Mouse (Mus musculus): ENCODE measurements at regions not wholly inside any gene's neighbourhood (a gene's known extent, or its start where the extent isn't known, plus 50 kb on each side); places are given as distances from the start of the nearest gene placed in this dataset.

- DNase-seq: no peak
Measured at GRCm38 (mm10) chr7:136383296-136383695, 511.1 kb upstream of the Mgmt start.

- no peak for DNase-seq
Measured at GRCm38 (mm10) chr7:136387736-136388135, 506.7 kb upstream of the Mgmt start.

GRCm38 (mm10) chr7:136390066-136390465 is 504.3 kb upstream of the Mgmt start:
- DNase-seq: no peak

- DNase-seq: no peak
Measured at GRCm38 (mm10) chr7:136393454-136393853, 501.0 kb upstream of the Mgmt start.

- peak in 1 of 2 experiments; percentile 2 for DNase-seq
Measured at GRCm38 (mm10) chr7:136395838-136396237, 498.6 kb upstream of the Mgmt start.

- DNase-seq: no peak
Measured at GRCm38 (mm10) chr7:136397101-136397500, 497.3 kb upstream of the Mgmt start.

- no peak for DNase-seq
Measured at GRCm38 (mm10) chr7:136402688-136403597, 491.5 kb upstream of the Mgmt start.

GRCm38 (mm10) chr7:136405391-136405790 is 489.0 kb upstream of the Mgmt start:
- DNase-seq: no peak

- no peak for DNase-seq
Measured at GRCm38 (mm10) chr7:136406258-136407100, 487.9 kb upstream of the Mgmt start.

GRCm38 (mm10) chr7:136414808-136415207 is 479.6 kb upstream of the Mgmt start:
- no peak for DNase-seq

- DNase-seq: no peak
Measured at GRCm38 (mm10) chr7:136417327-136417726, 477.1 kb upstream of the Mgmt start.

- DNase-seq: no peak
Measured at GRCm38 (mm10) chr7:136423846-136424531, 470.4 kb upstream of the Mgmt start.

GRCm38 (mm10) chr7:136427164-136427563 is 467.2 kb upstream of the Mgmt start:
- no peak for DNase-seq

- no peak for DNase-seq
Measured at GRCm38 (mm10) chr7:136430085-136431011, 464.1 kb upstream of the Mgmt start.

- DNase-seq: no peak
Measured at GRCm38 (mm10) chr7:136433699-136434098, 460.7 kb upstream of the Mgmt start.

GRCm38 (mm10) chr7:136434510-136434909 is 459.9 kb upstream of the Mgmt start:
- DNase-seq: no peak

- DNase-seq: no peak
Measured at GRCm38 (mm10) chr7:136443436-136443835, 451.0 kb upstream of the Mgmt start.

- DNase-seq: no peak
Measured at GRCm38 (mm10) chr7:136445091-136445490, 449.3 kb upstream of the Mgmt start.

- peak in 1 of 2 experiments; percentile 5 for DNase-seq
Measured at GRCm38 (mm10) chr7:136449286-136449685, 445.1 kb upstream of the Mgmt start.

GRCm38 (mm10) chr7:136451672-136452361 is 442.6 kb upstream of the Mgmt start:
- no peak for DNase-seq

GRCm38 (mm10) chr7:136452561-136452960 is 441.9 kb upstream of the Mgmt start:
- DNase-seq: no peak

All from cerebellum, adult 18-20 months (tissue).